Mouse (Mus musculus) CH12.LX (cell line): ENCODE data around the gene Renbp. TPM values are rescaled to one million over a fixed set of nuclear protein-coding genes. Genes with fewer than 3 reads are reported as not detected.

Experiments used
- DNase-seq: peaks from one replicate; pipeline ENCODE4 v3.0.0-alpha.2; 2013; ENCODE audit errors: extremely low read depth
- H3K27ac ChIP-seq: 2 replicates; pipeline ENCODE4 v1.5.1; 2012; ENCODE audit warnings: low read depth, mild to moderate bottlenecking, control low read depth, moderate library complexity; ENCODE audit not compliant: insufficient read depth
- H3K27me3 ChIP-seq: replicated peaks from 2 replicates; pipeline ENCODE3; 2012; ENCODE audit warnings: inconsistent platforms
- H3K36me3 ChIP-seq, 2 experiments: replicated peaks in 1 of 2; 2 replicates each; pipeline versions ENCODE3 to v1.6.1; 2012; ENCODE audit warnings: inconsistent platforms in 1 of 2, low read length in 1 of 2, mild to moderate bottlenecking in 1 of 2, mixed read lengths in 1 of 2, moderate library complexity in 1 of 2; ENCODE audit not compliant: control insufficient read depth in 1 of 2, insufficient read depth in 1 of 2
- H3K4me1 ChIP-seq, 2 experiments: 2 replicates each; pipeline ENCODE4 v1.6.1; 2012; ENCODE audit warnings: inconsistent platforms in 1 of 2, moderate library complexity in 1 of 2; ENCODE audit not compliant: insufficient read depth in 2 of 2, control insufficient read depth in 1 of 2
- H3K4me2 ChIP-seq: 2 replicates; pipeline ENCODE4 v1.6.1; 2012; ENCODE audit warnings: low read depth, mild to moderate bottlenecking, control low read depth; ENCODE audit not compliant: poor library complexity, insufficient read depth, severe bottlenecking
- H3K4me3 ChIP-seq, 3 experiments: fragments of 150-350 bp in 1 of 3; sonication (generic) in 1 of 3; replicated peaks in 1 of 3; 2 replicates each; pipeline versions ENCODE3 to v1.5.1; 2011 to 2012; ENCODE audit warnings: low read depth in 2 of 3, low read length in 2 of 3, mild to moderate bottlenecking in 2 of 3, moderate library complexity in 2 of 3, control low read depth in 1 of 3, improper control_type of control experiment in 1 of 3, inconsistent platforms in 1 of 3, mixed read lengths in 1 of 3; ENCODE audit not compliant: poor library complexity in 1 of 3
- H3K79me2 ChIP-seq: replicated peaks from 2 replicates; pipeline ENCODE4 v1.6.1; 2012; ENCODE audit warnings: mild to moderate bottlenecking, moderate library complexity; ENCODE audit not compliant: control insufficient read depth, poor library complexity, insufficient read depth, severe bottlenecking; ENCODE audit errors: extremely low read depth
- H3K9ac ChIP-seq: 2 replicates; pipeline ENCODE4 v1.6.1; 2012; ENCODE audit warnings: low read depth, mild to moderate bottlenecking, control low read depth, moderate library complexity; ENCODE audit not compliant: insufficient read depth
- H3K9me3 ChIP-seq: replicated peaks from 2 replicates; pipeline ENCODE3; 2012; ENCODE audit warnings: low read length, inconsistent platforms, mixed read lengths
- CHD2 ChIP-seq: IDR thresholded peaks from 2 replicates; pipeline ENCODE4 v1.6.1; 2011; ENCODE audit warnings: low read length, improper control_type of control experiment
- JUND ChIP-seq: conservative IDR thresholded peaks from 2 replicates; pipeline ENCODE4 v1.6.1; 2011; ENCODE audit warnings: low read depth, low read length, improper control_type of control experiment
- MAFK ChIP-seq: IDR thresholded peaks from 2 replicates; pipeline ENCODE4 v1.6.1; 2011; ENCODE audit warnings: low read length, improper control_type of control experiment; ENCODE audit not compliant: insufficient replicate concordance
- MAX ChIP-seq: IDR thresholded peaks from 2 replicates; pipeline ENCODE4 v1.6.1; 2011; ENCODE audit warnings: low read length, improper control_type of control experiment
- MAZ ChIP-seq: IDR thresholded peaks from 2 replicates; pipeline ENCODE4 v1.6.1; 2012; ENCODE audit warnings: low read depth, mild to moderate bottlenecking, inconsistent platforms, low read length, improper control_type of control experiment, moderate library complexity
- MXI1 ChIP-seq: IDR thresholded peaks from 2 replicates; pipeline ENCODE4 v1.6.1; 2011; ENCODE audit warnings: mild to moderate bottlenecking, low read depth, low read length, improper control_type of control experiment
- NRF1 ChIP-seq: IDR thresholded peaks from 2 replicates; pipeline ENCODE4 v1.6.1; 2014; ENCODE audit warnings: low read depth, mild to moderate bottlenecking, inconsistent platforms, low read length, improper control_type of control experiment, moderate library complexity
- POLR2A ChIP-seq: IDR thresholded peaks from 2 replicates; pipeline ENCODE4 v1.6.1; 2011; ENCODE audit warnings: low read depth, mild to moderate bottlenecking, improper control_type of control experiment, low read length
- RCOR1 ChIP-seq: conservative IDR thresholded peaks from 2 replicates; pipeline ENCODE4 v1.6.1; 2012; ENCODE audit warnings: low read depth, mild to moderate bottlenecking, inconsistent platforms, low read length, improper control_type of control experiment
- TBP ChIP-seq: conservative IDR thresholded peaks from 2 replicates; pipeline ENCODE4 v1.6.1; 2011; ENCODE audit warnings: low read depth, low read length, improper control_type of control experiment
- USF1 ChIP-seq: IDR thresholded peaks from 2 replicates; pipeline ENCODE4 v1.6.1; 2014; ENCODE audit warnings: low read depth, mild to moderate bottlenecking, inconsistent platforms, low read length, improper control_type of control experiment
- USF2 ChIP-seq: conservative IDR thresholded peaks from 2 replicates; pipeline ENCODE4 v1.6.1; 2011; ENCODE audit warnings: low read depth, low read length, improper control_type of control experiment
- ZKSCAN1 ChIP-seq: IDR thresholded peaks from 2 replicates; pipeline ENCODE4 v1.6.1; 2012; ENCODE audit warnings: low read depth, inconsistent platforms, low read length, improper control_type of control experiment, borderline replicate concordance
- ZNF384 ChIP-seq: IDR thresholded peaks from 2 replicates; pipeline ENCODE4 v1.6.1; 2012; ENCODE audit warnings: low read depth, low read length, improper control_type of control experiment, inconsistent platforms
- dilution Hi-C: fragments of 300-500 bp; cut with MboI; formaldehyde crosslinking; loops from 2 replicates; pipeline ENCODE4 v1.14.3; 2020; ENCODE audit warnings: low sequenced_read_pairs; ENCODE audit not compliant: extremely low pct_unique_long_range_greater_than_20kb, extremely low pct_ligation_motif_present
- in situ Hi-C: fragments of 300-500 bp; cut with MboI; formaldehyde crosslinking; loops from 3 replicates; pipeline ENCODE4 v1.14.3; 2019; ENCODE audit warnings: low sequenced_read_pairs, low pct_ligation_motif_present, low pct_unique_long_range_greater_than_20kb, mixed read lengths
- polyA plus RNA-seq: library from polyadenylated mRNA; unstranded; fragments of >175 nt; gene quantifications from 2 replicates; pipeline ENCODE4 v1.2.1, GENCODE M21; 2012; ENCODE audit warnings: low read depth; ENCODE audit not compliant: insufficient read length
- total RNA-seq, 2 experiments: library from RNA; depleted of rRNA; stranded (reverse); fragments of 300-350 nt in 1 of 2; fragments of >200 nt in 1 of 2; gene quantifications; 2 replicates each; pipeline ENCODE4 v1.2.3; 2012 to 2014

The Renbp gene
- total and polyA plus RNA-seq, 3 experiments, result 24.7 to 66.3 (median 43.4) TPM

DNA sequence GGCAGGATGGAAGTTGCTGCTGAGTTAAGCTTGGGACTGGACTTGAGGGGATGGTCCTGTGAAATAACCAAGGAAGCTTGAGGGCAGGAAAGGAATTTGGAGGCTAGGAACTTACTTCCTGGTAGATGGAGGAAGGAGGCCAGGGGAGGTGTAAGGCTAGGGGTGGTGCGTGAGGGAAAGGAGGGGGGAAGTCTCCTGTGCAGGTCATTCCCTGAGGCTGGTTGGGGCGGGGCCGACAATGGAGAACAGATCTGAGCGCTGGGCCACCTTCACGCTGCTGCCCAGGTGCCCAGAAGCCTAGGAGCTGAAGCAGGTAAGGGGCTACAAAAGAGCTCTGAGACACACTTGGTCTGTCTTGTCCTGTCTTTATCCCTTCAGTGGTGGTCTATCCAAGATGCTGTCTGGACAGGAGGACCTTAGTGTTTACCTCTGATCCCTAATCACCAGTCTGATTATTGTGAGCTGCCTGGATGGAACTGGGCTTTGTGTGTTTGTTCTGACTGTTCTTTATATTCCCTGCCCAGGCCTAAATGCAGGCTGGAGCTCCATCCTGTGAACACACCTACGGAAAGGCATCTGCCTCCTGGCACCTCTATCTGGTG is 39.0 kb downstream of the Renbp start, which contains the start of gene Avpr2 (continued):
- no peak for TF ChIP-seq RCOR1

DNA sequence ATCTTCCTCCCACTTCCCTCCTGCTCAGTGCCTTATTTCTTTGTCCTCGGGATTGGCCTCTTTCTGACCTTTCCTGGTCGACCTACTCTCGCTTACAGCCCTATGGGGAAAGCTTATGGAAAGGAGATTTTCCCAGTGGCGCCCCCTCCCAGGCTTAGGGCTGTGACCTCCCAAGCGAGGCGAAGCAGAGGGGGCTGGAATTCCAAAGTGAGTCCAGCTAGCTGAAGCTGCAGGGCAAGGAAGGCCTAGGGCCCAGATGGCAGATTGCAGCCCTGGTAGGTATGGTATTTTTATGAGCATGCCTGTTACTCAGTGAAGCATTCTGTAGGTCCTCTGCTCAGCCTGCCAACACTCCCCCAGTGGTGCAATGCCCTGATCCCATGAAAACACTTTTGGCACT is 49.2 kb downstream of the Renbp start:
- H3K4me1 ChIP-seq, result peaks cover 0 to 3% of the 10 kb centered on the region in 2 experiments; a peak in 2 of 4 replicates
- no peaks in the 10 kb centered on the region for H3K79me2 ChIP-seq
- H3K9ac ChIP-seq, result no peak overlapping the region
- no peak overlapping the region for H3K4me2 ChIP-seq
- H3K4me3 ChIP-seq, result no peak overlapping the region
- H3K27me3 ChIP-seq, result no peaks in the 10 kb centered on the region
- in situ Hi-C loops, result no loop called here
- H3K27ac ChIP-seq, result no peak overlapping the region
- no peak for TF ChIP-seq MAZ
- no peak for TF ChIP-seq JUND
- TF ChIP-seq USF1, result no peak
- TF ChIP-seq MAFK, result no peak
- DNase-seq, result no peak
- no peaks in the 10 kb centered on the region for H3K36me3 ChIP-seq
- no peaks in the 10 kb centered on the region for H3K9me3 ChIP-seq
- dilution Hi-C loops, result no loop called here

DNA sequence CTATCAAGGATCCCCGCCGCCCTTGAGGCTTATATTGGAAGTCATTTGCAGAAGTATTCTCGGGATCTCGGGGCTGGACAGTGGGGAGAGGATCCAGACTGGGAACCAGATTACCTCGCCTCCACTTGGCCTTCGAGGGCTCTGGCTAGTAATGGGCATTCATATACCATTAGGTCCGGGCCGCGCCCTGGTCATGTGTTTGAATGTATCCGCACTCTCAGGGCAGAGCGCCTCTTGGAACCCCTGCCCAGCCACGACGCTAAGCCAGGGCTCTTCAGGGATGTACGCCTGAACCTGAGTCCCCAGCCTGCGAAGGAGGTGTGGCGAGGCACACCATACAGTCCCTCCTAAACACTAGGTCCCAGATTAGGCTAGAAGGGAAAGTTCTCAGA is 49.6 kb downstream of the Renbp start:
- in situ Hi-C loops, result no loop called here
- no peaks in the 10 kb centered on the region for H3K79me2 ChIP-seq
- no peak overlapping the region for H3K9ac ChIP-seq
- no peaks in the 10 kb centered on the region for H3K27me3 ChIP-seq
- TF ChIP-seq USF2 (no peak), MAZ (no peak), CHD2 (no peak), POLR2A (no peak), ZKSCAN1 (no peak), ZNF384 (no peak), MAX (no peak), NRF1 (no peak), MXI1 (no peak), TBP (no peak), MAFK (no peak)
- TF ChIP-seq, all 38 proteins: peak for 0
- DNase-seq, result no peak
- H3K4me3 ChIP-seq, result no peak overlapping the region
- 0 out of 2 replicates have a peak overlapping the region, but pooled peaks have one; percentile 73 for H3K4me2 ChIP-seq
- no peak overlapping the region for H3K27ac ChIP-seq
- dilution Hi-C loops, result no loop called here
- peaks cover 0 to 3% of the 10 kb centered on the region in 2 experiments; a peak in 2 of 4 replicates for H3K4me1 ChIP-seq
- H3K36me3 ChIP-seq, result no peaks in the 10 kb centered on the region
- H3K9me3 ChIP-seq, result no peaks in the 10 kb centered on the region
